Mouse (Mus musculus) lung, embryonic 14.5 days (tissue): ENCODE results near the gene Ndufv2. TPM values are rescaled to one million over a fixed set of nuclear protein-coding genes. Genes with fewer than 3 reads are reported as not detected.

ENCODE experiments used
- ATAC-seq: fragments of 200-750 bp; cut with Nextera tagmentation; 2 replicates; pipeline ENCODE4 v1.8.0; 2017; ENCODE audit warnings: mild to moderate bottlenecking, moderate TSS enrichment, moderate library complexity; ENCODE audit not compliant: insufficient read depth
- DNase-seq: peaks from one replicate; pipeline ENCODE4 v3.0.0-alpha.2; 2015
- H3K27ac ChIP-seq: fragments of 300-500 bp; sonication (generic); 2 replicates; pipeline ENCODE4 v1.5.1; 2014; ENCODE audit warnings: low read depth, mild to moderate bottlenecking, moderate library complexity
- H3K27me3 ChIP-seq: fragments of 300-500 bp; sonication (generic); 2 replicates; pipeline ENCODE4 v1.6.1; 2014; ENCODE audit warnings: low read length, control low read depth; ENCODE audit not compliant: insufficient read depth
- H3K36me3 ChIP-seq: fragments of 300-500 bp; sonication (generic); 2 replicates; pipeline ENCODE4 v1.6.1; 2014; ENCODE audit warnings: control low read depth; ENCODE audit not compliant: insufficient read depth
- H3K4me1 ChIP-seq: fragments of 300-500 bp; sonication (generic); 2 replicates; pipeline ENCODE4 v1.6.1; 2014; ENCODE audit warnings: antibody characterized with exemption, control low read depth; ENCODE audit not compliant: insufficient read depth
- H3K4me2 ChIP-seq: fragments of 300-500 bp; sonication (generic); 2 replicates; pipeline ENCODE4 v1.6.1; 2014; ENCODE audit warnings: mild to moderate bottlenecking
- H3K4me3 ChIP-seq: fragments of 300-500 bp; sonication (generic); 2 replicates; pipeline ENCODE4 v1.5.1; 2014; ENCODE audit warnings: low read depth, low read length
- H3K9ac ChIP-seq: fragments of 300-500 bp; sonication (generic); 2 replicates; pipeline ENCODE4 v1.6.1; 2014
- H3K9me3 ChIP-seq: fragments of 300-500 bp; sonication (generic); 2 replicates; pipeline ENCODE4 v1.6.1; 2016; ENCODE audit warnings: low read depth, low read length, control low read depth
- CTCF ChIP-seq: IDR thresholded peaks from 2 replicates; pipeline ENCODE4 v1.5.1; 2016; ENCODE audit warnings: antibody characterized with exemption, low read depth
- WGBS: fragments of 180-500 bp; shearing (Covaris S2); extraction: QIAGEN DNeasy Blood & Tissue Kit; methylation state at CpG from one replicate; pipeline ENCODE4 v1.1.7; 2014; 5-methylcytosine and 5-hydroxymethylcytosine counted together
- polyA plus RNA-seq: library from polyadenylated mRNA; unstranded; fragments of >200 nt; fragmentation: Nextera tagmentation; extraction: Ambion mirVana; gene quantifications from 2 replicates; pipeline ENCODE4 v1.2.1, GENCODE M21; 2014

Ndufv2 gene
- polyA plus RNA-seq, 1 experiment from 2014 or later: 322 TPM

GRCm38 (mm10) chr17:66120701-66121100 lies 19.3 kb upstream of the Ndufv2 start:
- Histone ChIP-seq H3K27ac (no peak overlapping the region), H3K27me3 (no peaks in the 10 kb centered on the region), H3K4me2 (no peak overlapping the region), H3K9me3 (no peaks in the 10 kb centered on the region), H3K9ac (no peak overlapping the region), H3K4me1 (peaks cover 12% of the 10 kb centered on the region), H3K36me3 (peaks cover 47% of the 10 kb centered on the region), H3K4me3 (no peak overlapping the region)
- TF ChIP-seq CTCF: no peak
- DNase-seq (no peak), ATAC-seq (no peak)
- WGBS: 62% methylated on average over 1 of the region's 1 CpGs

- DNase-seq: no peak
- Histone ChIP-seq H3K9me3 (no peaks in the 10 kb centered on the region), H3K4me1 (no peaks in the 10 kb centered on the region), H3K36me3 (peaks cover 64% of the 10 kb centered on the region), H3K4me2 (no peak overlapping the region), H3K9ac (no peak overlapping the region), H3K27me3 (no peaks in the 10 kb centered on the region), H3K27ac (no peak overlapping the region), H3K4me3 (no peak overlapping the region)
- no peak for TF ChIP-seq CTCF
- 87% methylated on average over 8 of the region's 8 CpGs for WGBS
- ATAC-seq: no peak
Measured at GRCm38 (mm10) chr17:66118991-66119390, 17.6 kb upstream of the Ndufv2 start.

DNA sequence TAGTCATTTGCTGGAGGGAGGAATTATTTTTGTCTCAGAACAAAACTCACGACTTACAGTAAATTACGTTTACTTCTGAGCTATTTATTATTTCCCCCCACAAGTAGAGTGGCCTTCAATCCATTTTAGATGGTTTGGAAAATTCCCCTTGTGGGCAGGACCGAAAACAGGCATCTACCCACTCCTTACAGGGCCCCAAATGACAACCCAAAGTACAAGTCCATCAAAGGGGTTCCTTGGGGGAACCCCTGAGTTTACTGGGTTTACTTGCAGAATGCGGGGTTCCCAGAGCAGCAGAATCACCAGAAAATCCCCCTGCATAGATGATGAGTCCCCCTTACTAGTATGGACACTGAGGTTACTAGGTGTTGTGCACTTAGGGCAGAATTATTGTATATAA lies 10.8 kb upstream of the Ndufv2 start:
- DNase-seq (no peak), ATAC-seq (no peak)
- no peaks in the 10 kb centered on the region for H3K27me3 ChIP-seq
- peak overlapping the region; percentile 76 for H3K4me2 ChIP-seq
- peak overlapping the region; percentile 72 for H3K9ac ChIP-seq
- 23% methylated on average over 4 of the region's 4 CpGs for WGBS
- TF ChIP-seq CTCF: no peak
- H3K27ac ChIP-seq: no peak overlapping the region
- peaks cover 5% of the 10 kb centered on the region; the same call in 1 of the 2 replicates for H3K4me1 ChIP-seq
- H3K9me3 ChIP-seq: no peaks in the 10 kb centered on the region
- H3K4me3 ChIP-seq: peak overlapping the region; percentile 77
- peaks cover 35% of the 10 kb centered on the region for H3K36me3 ChIP-seq

DNA sequence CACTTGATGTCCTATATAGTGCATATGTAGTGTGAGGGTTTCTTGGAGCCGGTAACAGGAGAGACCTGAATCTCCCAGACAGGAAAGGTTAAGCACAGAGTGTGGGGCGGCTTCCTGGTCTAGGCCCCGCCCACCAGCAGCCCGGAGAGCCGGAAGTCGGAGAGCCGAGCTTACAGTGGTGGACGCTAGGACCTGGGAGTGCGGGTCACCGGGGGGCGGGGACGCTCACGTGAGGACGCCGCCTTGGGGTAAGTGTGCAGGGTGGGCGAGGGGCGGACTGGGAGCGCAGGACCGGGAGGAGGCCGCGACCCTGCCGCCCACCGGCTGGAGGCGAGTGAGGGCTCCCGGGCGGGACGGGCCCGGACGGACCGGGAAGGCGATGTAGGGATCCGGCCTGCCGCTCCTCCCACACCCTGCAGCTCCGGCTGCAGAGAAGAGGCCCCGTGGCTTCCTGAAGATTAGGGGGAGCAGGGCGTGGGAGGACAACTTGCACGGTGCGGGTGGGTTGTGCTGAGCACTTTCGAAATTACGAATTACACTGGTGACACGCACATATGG lies 10.1 kb upstream of the Ndufv2 start, which contains the start of gene Washc1:
Washc1 (plus strand) TSS at position 144 of the 558 bp plus-strand sequence.
- DNase-seq (peak; percentile 96), ATAC-seq (peak; percentile 98)
- WGBS: 0% methylated on average over 32 of the region's 41 CpGs
- no peaks in the 10 kb centered on the region for H3K27me3 ChIP-seq
- H3K9me3 ChIP-seq: no peaks in the 10 kb centered on the region
- peak within 1 kb of the TSS; percentile 72 for H3K9ac ChIP-seq
- peaks cover 5% of the 10 kb centered on the region; the same call in 1 of the 2 replicates for H3K4me1 ChIP-seq
- peak within 1 kb of the TSS; percentile 54; the same call in 1 of the 2 replicates for H3K27ac ChIP-seq
- peak within 1 kb of the TSS; percentile 77 for H3K4me3 ChIP-seq
- peak; percentile 16; the same call in 1 of the 2 replicates for TF ChIP-seq CTCF
- H3K4me2 ChIP-seq: peak within 1 kb of the TSS; percentile 76
- peaks cover 28% of the 10 kb centered on the region for H3K36me3 ChIP-seq

- H3K27me3 ChIP-seq: no peaks in the 10 kb centered on the region
- peak overlapping the region; percentile 54; the same call in 1 of the 2 replicates for H3K27ac ChIP-seq
- H3K36me3 ChIP-seq: peaks cover 21% of the 10 kb centered on the region
- WGBS: 24% methylated on average over 6 of the region's 6 CpGs
- H3K9me3 ChIP-seq: no peaks in the 10 kb centered on the region
- no peak for TF ChIP-seq CTCF
- peak overlapping the region; percentile 77 for H3K4me3 ChIP-seq
- H3K4me2 ChIP-seq: peak overlapping the region; percentile 76
- ATAC-seq (0 out of 2 replicates have a peak, but pooled peaks have one; percentile 9), DNase-seq (peak; percentile 30)
- H3K4me1 ChIP-seq: peaks cover 5% of the 10 kb centered on the region; the same call in 1 of the 2 replicates
- peak overlapping the region; percentile 72 for H3K9ac ChIP-seq
Measured at GRCm38 (mm10) chr17:66110746-66111145, 9.4 kb upstream of the Ndufv2 start.

DNA sequence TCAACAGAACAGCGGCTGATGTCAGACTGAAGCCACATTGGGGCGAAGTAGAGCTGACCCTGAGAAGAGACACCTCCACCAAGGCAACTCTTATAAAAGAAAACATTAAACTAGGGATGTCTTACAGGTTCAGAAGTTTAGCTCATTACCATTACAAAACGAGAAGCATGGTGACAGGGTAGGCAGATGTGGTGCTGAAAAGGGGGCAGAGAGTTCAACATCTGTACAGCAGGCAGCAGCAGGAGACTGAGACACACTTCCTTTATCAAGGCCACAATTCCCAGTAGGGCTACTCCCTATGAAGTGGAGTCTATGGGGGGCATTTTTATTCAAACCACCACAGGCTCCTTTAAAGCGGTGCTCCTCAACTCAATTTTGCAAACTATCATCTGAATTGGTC lies 6.8 kb upstream of the Ndufv2 start:
- no peak for DNase-seq
- Histone ChIP-seq H3K27ac (no peak overlapping the region), H3K4me1 (peaks cover 5% of the 10 kb centered on the region; the same call in 1 of the 2 replicates), H3K9ac (no peak overlapping the region), H3K9me3 (no peaks in the 10 kb centered on the region), H3K36me3 (no peaks in the 10 kb centered on the region), H3K27me3 (no peaks in the 10 kb centered on the region), H3K4me2 (no peak overlapping the region), H3K4me3 (no peak overlapping the region)
- TF ChIP-seq CTCF: no peak
- WGBS: 81% methylated on average over 4 of the region's 4 CpGs
- no peak for ATAC-seq

DNA sequence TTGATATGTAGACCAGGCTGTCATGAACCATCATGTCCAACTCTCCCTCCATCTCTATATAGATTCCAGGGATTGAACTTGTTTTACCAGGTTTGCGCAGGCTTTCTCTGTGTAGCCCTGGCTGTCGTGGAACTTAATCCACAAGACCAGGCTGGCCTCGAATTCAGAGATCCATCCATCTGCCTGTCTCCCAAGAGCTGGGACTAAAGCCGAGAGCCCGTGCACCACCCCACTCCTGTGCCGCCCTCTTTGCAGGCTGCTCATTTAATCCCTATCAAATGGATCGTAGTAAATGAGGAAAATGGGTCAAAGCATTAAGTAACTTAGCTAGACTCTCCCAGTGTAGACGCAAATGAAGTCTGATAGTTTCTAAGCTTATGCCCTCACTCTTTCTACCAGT lies 6.1 kb upstream of the Ndufv2 start:
- 66% methylated on average over 8 of the region's 8 CpGs for WGBS
- no peaks in the 10 kb centered on the region for H3K27me3 ChIP-seq
- H3K27ac ChIP-seq: no peak overlapping the region
- no peak for DNase-seq
- ATAC-seq: no peak
- no peak overlapping the region for H3K9ac ChIP-seq
- H3K4me3 ChIP-seq: no peak overlapping the region
- H3K9me3 ChIP-seq: no peaks in the 10 kb centered on the region
- no peak overlapping the region for H3K4me2 ChIP-seq
- peaks cover 5% of the 10 kb centered on the region; the same call in 1 of the 2 replicates for H3K4me1 ChIP-seq
- TF ChIP-seq CTCF: no peak
- no peaks in the 10 kb centered on the region for H3K36me3 ChIP-seq
